Mouse (Mus musculus) erythroblast, embryonic 14.5 days (primary cell): ENCODE measurements at regions not wholly inside any gene's neighbourhood (a gene's known extent, or its start where the extent isn't known, plus 50 kb on each side); places are given as distances from the start of the nearest gene placed in this dataset.

Source experiments
- GATA1 ChIP-seq: IDR thresholded peaks from 2 replicates; pipeline ENCODE4 v1.6.1; 2012; ENCODE audit warnings: low read length, inconsistent platforms, mixed read lengths
- TAL1 ChIP-seq: IDR thresholded peaks from 3 replicates; pipeline ENCODE4 v1.6.1; 2012; ENCODE audit warnings: low read length, inconsistent platforms, mixed read lengths

DNA sequence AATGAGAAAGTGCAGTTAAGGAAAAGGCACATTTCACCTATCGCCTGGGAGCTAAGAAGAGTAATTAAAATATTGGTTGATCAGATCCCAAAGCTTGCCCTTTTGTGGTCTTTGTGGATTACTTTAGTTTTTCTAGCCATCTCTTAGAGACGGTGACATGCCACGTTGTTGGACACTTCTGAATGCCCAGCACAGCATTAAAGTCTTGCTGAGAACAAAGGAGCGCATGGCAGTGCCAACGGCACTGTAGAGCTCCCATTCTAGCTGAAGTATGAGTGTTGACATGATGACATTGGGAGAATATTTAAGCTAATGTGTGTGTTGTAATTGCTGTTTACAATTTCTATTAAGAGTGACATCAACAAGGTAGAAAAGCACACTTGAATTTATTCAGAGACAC, 424.6 kb downstream of the Ptprc start:
- TF ChIP-seq GATA1 = no peak
- no peak for TF ChIP-seq TAL1
